Mouse (Mus musculus) hematopoietic multipotent progenitor cell, adult 10-12 weeks (in vitro differentiated cells): ENCODE results near the gene Shisal2b. TPM values are rescaled to one million over a fixed set of nuclear protein-coding genes. Genes with fewer than 3 reads are reported as not detected.

Experiments used
- polyA plus RNA-seq: library from polyadenylated mRNA; stranded (reverse); fragments of >175 nt; gene quantifications from 2 replicates; pipeline ENCODE4 v1.2.3, GENCODE M21; 2012; ENCODE audit warnings: low replicate concordance

Shisal2b gene
- polyA plus RNA-seq, result not detected in 2 replicates

GRCm38 (mm10) chr13:104863127-104863979, at the start of gene Shisal2b:
Gene Shisal2b, minus strand, starts transcription at chr13:104863893.

GRCm38 (mm10) chr13:104816635-104817571, 46.8 kb downstream of the Shisal2b start, which contains the start of gene Cwc27:
Gene Cwc27, minus strand, starts transcription at chr13:104817142.

Other genes with a start within 250 kb of the Shisal2b start
- 0.73 and 3.4 TPM in 2 replicates for gene Srek1ip1, start 71.4 kb downstream of the Shisal2b start, polyA plus RNA-seq
- 0.64 and 4.4 TPM in 2 replicates for gene Cwc27, start 46.8 kb downstream of the Shisal2b start, polyA plus RNA-seq
- 0.18 and 0.42 TPM in 2 replicates for gene Rgs7bp, start 191.0 kb upstream of the Shisal2b start, polyA plus RNA-seq
- gene 4933425L06Rik, start 218.2 kb upstream of the Shisal2b start, polyA plus RNA-seq, result not detected in 2 replicates